Mouse (Mus musculus): ENCODE data around the gene Gckr. TPM values are rescaled to one million over a fixed set of nuclear protein-coding genes. Genes with fewer than 3 reads are reported as not detected.

Gckr gene
- polyA plus RNA-seq (2014; fragmentation: Illumina TruSeq; extraction: RNeasy Lipid Tissue Mini Kit (QIAGEN cat#74804); ENCODE audit: low read depth, low replicate concordance) = not detected

GRCm38 (mm10) chr5:31297047-31297757 is at the start of gene Gckr:
TSS of gene Gckr (plus strand) at chr5:31297443.

GRCm38 (mm10) chr5:31251541-31252101 is 45.6 kb upstream of the Gckr start, which contains the start of gene Krtcap3:
TSS of gene Krtcap3 (plus strand) at chr5:31251691.

DNA sequence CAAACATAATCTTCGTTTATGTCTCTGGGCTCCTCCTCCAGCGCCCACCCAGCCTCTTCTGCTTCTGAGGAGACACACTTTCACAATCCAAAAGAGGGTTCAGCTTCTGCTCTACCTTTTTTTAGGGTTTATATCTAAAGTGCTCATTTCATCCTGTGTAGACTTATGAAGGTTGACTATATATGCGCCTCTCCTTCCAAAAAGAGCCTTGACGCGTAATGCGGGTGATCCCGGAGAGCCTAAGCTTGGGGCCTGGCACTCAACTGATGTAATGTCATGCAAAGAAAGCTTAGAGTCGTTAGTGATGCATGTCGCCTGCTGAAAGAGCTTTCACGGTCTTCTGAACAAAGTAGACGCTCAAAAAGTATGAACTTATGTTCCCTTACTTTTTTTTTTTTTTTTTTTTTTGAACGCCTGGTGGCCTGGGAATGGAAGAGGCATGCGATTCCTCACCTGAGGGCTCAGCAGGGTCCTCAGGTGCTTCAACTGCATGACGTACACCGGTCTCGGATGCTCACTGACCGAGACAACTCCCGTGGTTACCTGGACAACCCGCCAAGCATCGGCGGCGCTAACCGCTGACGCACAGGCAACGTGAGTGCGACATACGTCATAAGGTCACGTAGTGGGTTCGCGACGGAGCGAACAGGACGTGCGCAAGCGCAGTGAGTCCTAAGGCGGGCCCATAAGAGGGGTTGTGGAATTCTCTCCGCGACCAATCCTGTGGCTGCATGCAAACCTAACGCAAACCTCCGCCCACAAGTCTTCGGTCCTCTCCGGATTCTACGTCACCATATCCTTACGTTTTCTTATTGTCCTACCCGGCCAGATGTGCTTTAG is 6.5 kb upstream of the Gckr start, which contains the start of gene Ift172:
Gene Ift172, minus strand, starts transcription at position 596 of the 840 bp plus-strand sequence.

GRCm38 (mm10) chr5:31295606-31296141 is 1.6 kb upstream of the Gckr start, which contains the start of gene Fndc4:
TSS of gene Fndc4 (minus strand) at chr5:31296080.

Other genes starting within 250 kb of the Gckr start
- 190 TPM for gene Atraid, start 249.1 kb upstream of the Gckr start, polyA plus RNA-seq (2014; fragmentation: Illumina TruSeq; extraction: RNeasy Lipid Tissue Mini Kit (QIAGEN cat#74804); ENCODE audit: low read depth, low replicate concordance)
- gene Slc5a6, start 248.5 kb upstream of the Gckr start, polyA plus RNA-seq (2014; fragmentation: Illumina TruSeq; extraction: RNeasy Lipid Tissue Mini Kit (QIAGEN cat#74804); ENCODE audit: low read depth, low replicate concordance) = 14.3 TPM
- 0.32 TPM for gene Cad, start 242.7 kb upstream of the Gckr start, polyA plus RNA-seq (2014; fragmentation: Illumina TruSeq; extraction: RNeasy Lipid Tissue Mini Kit (QIAGEN cat#74804); ENCODE audit: low read depth, low replicate concordance)
- gene Dnajc5g, start 191.2 kb upstream of the Gckr start, polyA plus RNA-seq (2014; fragmentation: Illumina TruSeq; extraction: RNeasy Lipid Tissue Mini Kit (QIAGEN cat#74804); ENCODE audit: low read depth, low replicate concordance) = not detected
- not detected for gene Slc30a3, start 189.2 kb upstream of the Gckr start, polyA plus RNA-seq (2014; fragmentation: Illumina TruSeq; extraction: RNeasy Lipid Tissue Mini Kit (QIAGEN cat#74804); ENCODE audit: low read depth, low replicate concordance)
- not detected for gene Trim54, start 180.7 kb upstream of the Gckr start, polyA plus RNA-seq (2014; fragmentation: Illumina TruSeq; extraction: RNeasy Lipid Tissue Mini Kit (QIAGEN cat#74804); ENCODE audit: low read depth, low replicate concordance)
- not detected for gene Ucn, start 158.6 kb upstream of the Gckr start, polyA plus RNA-seq (2014; fragmentation: Illumina TruSeq; extraction: RNeasy Lipid Tissue Mini Kit (QIAGEN cat#74804); ENCODE audit: low read depth, low replicate concordance)
- gene Mpv17, start 143.2 kb upstream of the Gckr start, polyA plus RNA-seq (2014; fragmentation: Illumina TruSeq; extraction: RNeasy Lipid Tissue Mini Kit (QIAGEN cat#74804); ENCODE audit: low read depth, low replicate concordance) = 85.7 TPM
- 0.24 TPM for gene Gm29609, start 117.5 kb upstream of the Gckr start, polyA plus RNA-seq (2014; fragmentation: Illumina TruSeq; extraction: RNeasy Lipid Tissue Mini Kit (QIAGEN cat#74804); ENCODE audit: low read depth, low replicate concordance)
- 30.1 TPM for gene Gtf3c2, start 117.3 kb upstream of the Gckr start, polyA plus RNA-seq (2014; fragmentation: Illumina TruSeq; extraction: RNeasy Lipid Tissue Mini Kit (QIAGEN cat#74804); ENCODE audit: low read depth, low replicate concordance)
- gene Snx17, start 104.2 kb upstream of the Gckr start, polyA plus RNA-seq (2014; fragmentation: Illumina TruSeq; extraction: RNeasy Lipid Tissue Mini Kit (QIAGEN cat#74804); ENCODE audit: low read depth, low replicate concordance) = 65.1 TPM
- 1.6 TPM for gene Eif2b4, start 104.0 kb upstream of the Gckr start, polyA plus RNA-seq (2014; fragmentation: Illumina TruSeq; extraction: RNeasy Lipid Tissue Mini Kit (QIAGEN cat#74804); ENCODE audit: low read depth, low replicate concordance)
- 0.85 TPM for gene Zfp513, start 95.1 kb upstream of the Gckr start, polyA plus RNA-seq (2014; fragmentation: Illumina TruSeq; extraction: RNeasy Lipid Tissue Mini Kit (QIAGEN cat#74804); ENCODE audit: low read depth, low replicate concordance)
- 20.9 TPM for gene Ppm1g, start 76.8 kb upstream of the Gckr start, polyA plus RNA-seq (2014; fragmentation: Illumina TruSeq; extraction: RNeasy Lipid Tissue Mini Kit (QIAGEN cat#74804); ENCODE audit: low read depth, low replicate concordance)
- 66.5 TPM for gene Nrbp1, start 56.6 kb upstream of the Gckr start, polyA plus RNA-seq (2014; fragmentation: Illumina TruSeq; extraction: RNeasy Lipid Tissue Mini Kit (QIAGEN cat#74804); ENCODE audit: low read depth, low replicate concordance)
- gene Gm9970, start 56.2 kb upstream of the Gckr start, polyA plus RNA-seq (2014; fragmentation: Illumina TruSeq; extraction: RNeasy Lipid Tissue Mini Kit (QIAGEN cat#74804); ENCODE audit: low read depth, low replicate concordance) = not detected
- 1.5 TPM for gene Krtcap3, start 45.8 kb upstream of the Gckr start, polyA plus RNA-seq (2014; fragmentation: Illumina TruSeq; extraction: RNeasy Lipid Tissue Mini Kit (QIAGEN cat#74804); ENCODE audit: low read depth, low replicate concordance)
- gene Ift172, start 6.3 kb upstream of the Gckr start, polyA plus RNA-seq (2014; fragmentation: Illumina TruSeq; extraction: RNeasy Lipid Tissue Mini Kit (QIAGEN cat#74804); ENCODE audit: low read depth, low replicate concordance) = 11.9 TPM
- 3.0 TPM for gene Fndc4, start 1.4 kb upstream of the Gckr start, polyA plus RNA-seq (2014; fragmentation: Illumina TruSeq; extraction: RNeasy Lipid Tissue Mini Kit (QIAGEN cat#74804); ENCODE audit: low read depth, low replicate concordance)
- 20.2 TPM for gene Zfp512, start 155.0 kb downstream of the Gckr start, polyA plus RNA-seq (2014; fragmentation: Illumina TruSeq; extraction: RNeasy Lipid Tissue Mini Kit (QIAGEN cat#74804); ENCODE audit: low read depth, low replicate concordance)
- gene 4930548H24Rik, start 188.3 kb downstream of the Gckr start, polyA plus RNA-seq (2014; fragmentation: Illumina TruSeq; extraction: RNeasy Lipid Tissue Mini Kit (QIAGEN cat#74804); ENCODE audit: low read depth, low replicate concordance) = not detected
- 26.4 TPM for gene Gpn1, start 197.3 kb downstream of the Gckr start, polyA plus RNA-seq (2014; fragmentation: Illumina TruSeq; extraction: RNeasy Lipid Tissue Mini Kit (QIAGEN cat#74804); ENCODE audit: low read depth, low replicate concordance)
- 48.0 TPM for gene Slc4a1ap, start 229.6 kb downstream of the Gckr start, polyA plus RNA-seq (2014; fragmentation: Illumina TruSeq; extraction: RNeasy Lipid Tissue Mini Kit (QIAGEN cat#74804); ENCODE audit: low read depth, low replicate concordance)
- 15.8 TPM for gene Supt7l, start 230.4 kb downstream of the Gckr start, polyA plus RNA-seq (2014; fragmentation: Illumina TruSeq; extraction: RNeasy Lipid Tissue Mini Kit (QIAGEN cat#74804); ENCODE audit: low read depth, low replicate concordance)

Measured in kidney, adult 10 weeks (tissue).